Mouse (Mus musculus) gastrocnemius, adult 8-10 months (tissue): ENCODE data around the gene Hexdc. TPM values are rescaled to one million over a fixed set of nuclear protein-coding genes. Genes with fewer than 3 reads are reported as not detected.

Experiments
- DNase-seq, 2 experiments: peaks; one replicate each; pipeline ENCODE4 v3.0.0; 2022; ENCODE audit warnings: low spot score in 2 of 2
- total RNA-seq, 4 experiments: library from RNA; stranded (reverse); gene quantifications; 2 replicates each; pipeline ENCODE4 v1.2.4; 2022

Gene Hexdc
- total RNA-seq, result 1 to 10 TPM; 7.2 to 9.4 (median 8.7) TPM

GRCm38 (mm10) chr11:121204161-121205006 is at the start of gene Hexdc, which contains the start of gene Ogfod3:
TSS of gene Hexdc (plus strand) at chr11:121204433.
TSS of gene Ogfod3 (minus strand) at chr11:121204711.
- peak; percentile 87 to 93 for DNase-seq

- DNase-seq, result peak; percentile 68 to 80
These were observed 47.8 kb upstream of the Hexdc start for GRCm38 (mm10) chr11:121156411-121156891.

- DNase-seq, result no peak
These were observed 44.3 kb upstream of the Hexdc start, which contains the start of gene Uts2r for GRCm38 (mm10) chr11:121159971-121160370. TSS of gene Uts2r (plus strand) at chr11:121160271.

- peak; percentile 72 to 85 for DNase-seq
These were observed 43.4 kb upstream of the Hexdc start for GRCm38 (mm10) chr11:121160636-121161346.

GRCm38 (mm10) chr11:121163751-121164150 is 40.5 kb upstream of the Hexdc start:
- no peak for DNase-seq

- peak in 1 of 2 experiments; percentile 14 for DNase-seq
These were observed 31.0 kb upstream of the Hexdc start for GRCm38 (mm10) chr11:121173203-121173602.

GRCm38 (mm10) chr11:121174234-121174633 is 30.0 kb upstream of the Hexdc start:
- DNase-seq, result no peak

- DNase-seq, result no peak
These were observed 27.7 kb upstream of the Hexdc start for GRCm38 (mm10) chr11:121176285-121177270.

GRCm38 (mm10) chr11:121189681-121190080 is 14.6 kb upstream of the Hexdc start:
- peak; percentile 29 to 40 for DNase-seq

- no peak for DNase-seq
These were observed 11.5 kb upstream of the Hexdc start for GRCm38 (mm10) chr11:121192742-121193141.

- no peak for DNase-seq
These were observed 10.8 kb upstream of the Hexdc start for GRCm38 (mm10) chr11:121193415-121193814.

GRCm38 (mm10) chr11:121198622-121199021 is 5.6 kb upstream of the Hexdc start:
- DNase-seq, result no peak

GRCm38 (mm10) chr11:121199851-121200250 is 4.4 kb upstream of the Hexdc start:
- no peak for DNase-seq

- DNase-seq, result no peak
These were observed 3.5 kb upstream of the Hexdc start for GRCm38 (mm10) chr11:121200781-121201180.

GRCm38 (mm10) chr11:121201436-121202198 is 2.6 kb upstream of the Hexdc start:
- no peak for DNase-seq

GRCm38 (mm10) chr11:121203859-121204160 is 423 bp upstream of the Hexdc start:
- no peak for DNase-seq

- peak; percentile 17 to 30 for DNase-seq
These were observed 12.6 kb downstream of the Hexdc start for GRCm38 (mm10) chr11:121216831-121217230.

- no peak for DNase-seq
These were observed 15.5 kb downstream of the Hexdc start for GRCm38 (mm10) chr11:121219776-121220175.

- DNase-seq, result no peak
These were observed 16.5 kb downstream of the Hexdc start for GRCm38 (mm10) chr11:121220771-121221170.

GRCm38 (mm10) chr11:121221321-121222010 is 17.2 kb downstream of the Hexdc start:
- DNase-seq, result no peak
